Mouse (Mus musculus) heart, postnatal 10 days (tissue): ENCODE measurements at regions not wholly inside any gene's neighbourhood (a gene's known extent, or its start where the extent isn't known, plus 50 kb on each side); places are given as distances from the start of the nearest gene placed in this dataset.

Source experiments
- DNase-seq, 2 experiments: peaks; one replicate each; pipeline ENCODE4 v3.0.0; 2021
- intact Hi-C: fragments of 180-260 bp; cut with DNase I; formaldehyde crosslinking; loops from one replicate; pipeline ENCODE4 v1.15.1; 2025

DNA sequence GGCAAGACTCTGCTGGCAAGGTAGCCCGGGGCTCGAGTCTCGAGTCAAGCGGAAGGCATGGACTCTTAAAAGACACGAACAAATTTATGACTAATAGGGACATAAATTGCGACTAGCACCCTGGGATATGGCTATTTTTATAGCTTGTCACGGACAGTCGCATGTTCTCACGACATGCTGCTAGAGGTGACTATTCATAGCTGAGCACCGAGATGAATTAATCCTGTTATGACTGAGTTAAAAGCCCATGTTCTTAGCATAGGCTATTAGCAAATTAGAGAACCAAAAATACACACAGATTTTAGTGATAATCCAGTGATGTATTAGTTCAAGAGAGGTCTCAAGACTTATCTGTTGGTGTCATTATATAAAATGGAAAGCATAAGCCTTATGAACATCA, 539.2 kb downstream of the Gm19410 start:
- DNase-seq = peak in 1 of 2 experiments; percentile 12
- intact Hi-C loops = no loop called here

DNA sequence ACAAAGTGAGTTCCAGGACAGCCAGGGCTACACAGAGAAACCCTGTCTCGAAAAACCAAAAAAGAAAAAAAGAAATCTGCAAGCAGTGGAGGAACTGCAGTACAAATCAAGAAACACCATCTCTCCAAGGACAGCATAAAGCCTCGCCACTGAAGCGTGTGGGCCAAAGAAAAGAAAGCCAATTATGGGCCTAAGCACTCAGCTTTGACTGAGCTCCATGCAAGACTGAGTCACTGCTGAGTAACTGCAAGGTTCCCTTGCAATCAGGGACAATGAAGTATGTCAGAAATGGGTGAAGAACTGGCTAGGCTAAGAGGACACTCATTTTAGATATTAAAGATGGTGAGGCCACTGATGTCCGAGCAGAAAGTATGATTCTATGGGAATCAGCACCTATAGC, 540.7 kb downstream of the Gm19410 start:
- no peak for DNase-seq
- intact Hi-C loops = no loop called here

DNA sequence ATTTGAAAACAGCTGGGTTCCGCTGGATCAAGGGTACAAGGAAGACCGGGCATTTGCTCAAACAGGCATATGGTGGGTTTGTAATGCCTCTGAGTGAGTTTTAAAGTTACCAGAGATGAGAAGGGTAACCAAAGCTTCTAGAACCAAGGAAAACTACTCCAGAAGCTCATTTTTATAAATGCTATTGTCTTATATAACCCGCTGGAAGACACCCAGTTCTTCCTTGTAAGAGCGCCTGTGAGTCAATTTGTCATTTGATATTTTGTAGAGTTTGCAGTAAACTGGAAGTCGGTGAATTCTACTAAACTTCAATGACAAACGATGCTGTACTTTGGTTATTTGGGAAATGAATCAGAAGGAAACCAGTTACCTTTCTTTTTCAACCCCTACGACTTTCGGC, 541.9 kb downstream of the Gm19410 start:
- no peak for DNase-seq
- intact Hi-C loops = no loop called here

GRCm38 (mm10) chr8:36308056-36308455, 542.5 kb downstream of the Gm19410 start:
- intact Hi-C loops = no loop called here

DNA sequence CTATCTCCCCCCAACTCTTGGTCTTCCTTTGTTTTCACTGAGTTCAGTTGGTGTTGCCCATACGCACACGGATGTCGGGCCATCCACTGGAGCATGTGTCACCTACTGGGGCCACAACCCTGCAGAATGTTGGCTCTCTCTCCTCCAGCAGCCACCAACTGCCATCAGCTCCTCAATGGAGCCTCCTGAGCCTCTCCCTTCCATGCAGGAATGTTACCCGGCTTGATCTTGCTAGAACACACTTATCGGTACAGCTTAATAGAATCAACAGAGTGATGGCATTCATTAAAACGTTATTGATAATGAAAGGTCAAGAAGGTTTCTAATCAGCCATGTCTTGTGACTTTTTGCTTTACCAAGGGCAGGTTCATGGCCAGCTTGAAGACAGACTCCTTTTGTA, 543.7 kb downstream of the Gm19410 start:
- no peak for DNase-seq
- intact Hi-C loops = no loop called here

More at GRCm38 (mm10) chr8:36308056-36308455, 542.5 kb downstream of the Gm19410 start:
- no peak for DNase-seq

DNA sequence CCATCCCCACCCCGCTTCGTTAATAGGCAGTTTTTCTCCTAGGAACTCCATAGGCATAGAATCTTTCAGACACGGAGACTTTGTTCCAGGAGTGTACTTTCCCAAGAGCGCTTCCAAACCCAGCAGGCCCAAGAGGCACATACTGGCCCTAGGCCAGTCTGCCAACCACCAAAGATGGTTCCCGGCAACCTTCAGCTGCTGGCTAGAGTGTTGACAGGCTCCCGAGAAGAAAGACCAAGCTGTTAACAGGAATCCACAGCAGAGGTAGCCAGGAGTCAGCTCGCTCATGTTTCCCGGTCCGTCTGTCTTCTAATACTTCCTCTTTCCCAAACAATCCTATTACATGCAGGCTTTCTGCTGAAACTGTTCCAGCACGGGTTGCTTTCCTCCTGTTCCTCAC, 544.4 kb downstream of the Gm19410 start:
- DNase-seq = peak; percentile 77 to 80
- intact Hi-C loops = no loop called here

DNA sequence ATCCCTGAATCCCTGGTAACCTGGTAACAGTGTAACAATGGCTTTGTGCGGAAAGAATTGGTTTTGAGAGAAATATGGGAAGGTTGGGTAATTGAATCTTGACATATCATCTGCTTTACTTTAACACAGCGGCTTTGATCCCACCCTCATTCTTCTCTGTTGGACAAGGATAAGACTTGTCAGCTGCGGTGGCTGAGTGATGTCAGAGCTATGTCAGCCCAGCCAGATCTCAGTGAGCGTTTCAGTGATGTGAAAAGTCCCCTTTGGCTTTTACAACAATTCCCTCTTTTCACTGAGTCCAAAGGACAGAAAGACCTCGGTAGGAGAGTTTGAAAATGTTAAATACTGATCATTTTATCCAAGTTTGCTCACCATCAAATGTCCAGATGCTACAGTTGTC, 546.1 kb downstream of the Gm19410 start:
- no peak for DNase-seq
- intact Hi-C loops = no loop called here

DNA sequence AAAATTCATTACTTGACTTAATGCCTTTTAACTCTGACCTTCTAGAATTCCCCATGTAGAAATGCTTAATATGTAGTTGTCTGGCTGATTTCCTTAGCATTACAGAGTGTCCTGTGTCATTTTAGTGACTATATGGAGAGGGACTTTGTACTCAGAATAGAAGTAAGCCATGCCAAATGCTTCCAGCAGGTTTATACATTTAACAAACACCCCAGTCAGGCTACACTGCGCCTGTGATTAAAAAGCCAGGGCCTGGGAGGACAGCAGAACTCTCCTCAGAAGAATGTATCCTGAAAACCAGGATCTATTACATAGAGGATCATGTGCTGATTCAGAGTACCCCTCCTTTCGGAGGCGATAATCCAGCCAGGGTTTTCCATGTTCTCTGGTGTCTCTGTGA, 547.4 kb downstream of the Gm19410 start:
- intact Hi-C loops = no loop called here
- DNase-seq = no peak

DNA sequence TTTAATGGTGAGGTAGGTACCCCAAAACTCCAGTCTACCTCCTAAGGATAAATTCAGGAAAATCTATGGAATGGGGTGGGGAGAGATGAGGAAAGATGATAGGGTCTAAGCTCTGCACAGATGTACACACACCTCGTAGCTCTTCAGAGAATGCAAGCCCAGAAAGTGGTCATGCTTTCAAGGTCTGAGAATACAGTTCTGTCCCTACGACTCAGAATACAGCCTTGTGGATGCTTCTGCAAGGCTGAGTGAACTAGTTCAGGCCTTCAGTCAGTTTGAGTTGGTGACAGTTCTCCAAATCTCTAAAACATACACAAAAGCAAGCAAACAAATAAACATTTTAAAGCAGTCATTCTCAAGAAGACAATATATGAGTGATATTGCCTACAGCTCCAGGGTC, 552.8 kb downstream of the Gm19410 start:
- DNase-seq = no peak
- intact Hi-C loops = no loop called here

- no peak for DNase-seq
These were observed 553.3 kb downstream of the Gm19410 start for GRCm38 (mm10) chr8:36318884-36319283.

DNA sequence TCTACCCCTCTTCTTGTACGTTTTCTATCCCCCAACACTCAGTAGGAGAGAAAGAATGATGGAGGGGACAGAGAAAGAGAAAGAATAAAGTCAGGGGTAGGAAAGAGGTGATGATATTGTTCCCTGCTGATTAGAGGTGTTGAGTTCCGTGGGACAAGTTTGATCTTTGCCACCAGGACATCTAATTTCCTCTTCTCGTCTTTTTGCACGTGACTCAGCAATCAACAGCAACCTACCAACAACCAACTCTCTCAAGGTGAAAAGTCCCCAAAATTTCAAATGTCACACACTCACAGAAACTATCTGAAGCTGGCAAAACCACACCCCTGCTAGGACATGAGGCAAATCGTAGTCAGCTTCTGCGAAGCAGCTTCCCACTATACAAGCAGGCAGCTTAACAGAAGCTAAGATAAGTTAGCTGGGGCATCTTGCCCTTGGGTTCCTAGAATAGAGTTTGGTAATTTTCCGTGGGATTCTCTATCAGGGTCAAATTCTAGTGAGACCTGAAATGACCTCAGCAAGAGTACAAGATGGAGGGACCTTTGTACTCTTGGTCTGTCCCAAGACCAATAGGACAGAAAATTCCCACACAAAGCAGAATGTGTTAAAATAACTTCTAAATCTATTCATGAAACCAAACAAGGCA, 553.8 kb downstream of the Gm19410 start:
- intact Hi-C loops = no loop called here
- DNase-seq = no peak

More at GRCm38 (mm10) chr8:36318884-36319283, 553.3 kb downstream of the Gm19410 start:
- intact Hi-C loops = no loop called here

- no peak for DNase-seq
- intact Hi-C loops = no loop called here
These were observed 556.5 kb downstream of the Gm19410 start for GRCm38 (mm10) chr8:36322125-36322524.

GRCm38 (mm10) chr8:36322578-36322977, 557.0 kb downstream of the Gm19410 start:
- DNase-seq = no peak
- intact Hi-C loops = no loop called here

GRCm38 (mm10) chr8:36338628-36339027, 573.0 kb downstream of the Gm19410 start:
- intact Hi-C loops = no loop called here
- DNase-seq = no peak

DNA sequence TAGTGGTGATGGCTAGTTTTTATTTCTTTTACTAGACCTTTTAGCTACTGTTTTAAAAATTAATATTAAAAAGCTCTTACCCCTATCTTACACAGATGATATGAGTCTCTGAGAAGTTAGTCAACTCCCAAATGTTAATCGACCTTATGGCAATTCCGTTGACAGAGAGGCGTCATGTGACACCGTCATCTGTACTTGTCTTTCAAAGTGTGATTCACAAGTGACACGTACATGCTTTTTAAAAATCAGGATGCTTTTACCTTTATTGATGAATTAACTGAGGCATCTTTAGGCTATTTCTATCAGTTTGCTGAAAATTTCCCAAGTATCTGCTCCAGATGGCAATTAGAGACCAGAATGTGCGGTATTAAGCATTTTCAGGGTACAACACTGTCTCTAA, 573.9 kb downstream of the Gm19410 start:
- DNase-seq = no peak
- intact Hi-C loops = no loop called here

DNA sequence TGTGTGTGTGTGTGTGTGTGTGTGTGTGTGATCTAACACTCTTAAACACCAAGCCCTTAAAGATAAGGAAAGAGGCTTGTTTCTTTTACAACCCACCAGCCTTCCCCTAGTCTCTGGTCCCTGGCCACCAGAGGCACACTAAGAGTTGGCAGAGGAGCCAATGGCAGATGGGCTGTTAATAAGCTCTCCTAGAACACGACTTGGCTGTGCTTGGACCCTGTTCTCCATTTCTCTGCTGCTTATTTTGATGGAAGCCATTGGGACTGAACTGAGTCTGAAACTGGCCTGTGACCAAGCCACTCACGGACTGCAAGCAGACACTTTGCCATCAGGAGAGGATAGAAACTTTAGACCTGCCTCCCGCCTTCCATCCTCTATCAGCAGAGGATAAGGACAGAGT, 574.9 kb downstream of the Gm19410 start:
- intact Hi-C loops = no loop called here
- DNase-seq = no peak

DNA sequence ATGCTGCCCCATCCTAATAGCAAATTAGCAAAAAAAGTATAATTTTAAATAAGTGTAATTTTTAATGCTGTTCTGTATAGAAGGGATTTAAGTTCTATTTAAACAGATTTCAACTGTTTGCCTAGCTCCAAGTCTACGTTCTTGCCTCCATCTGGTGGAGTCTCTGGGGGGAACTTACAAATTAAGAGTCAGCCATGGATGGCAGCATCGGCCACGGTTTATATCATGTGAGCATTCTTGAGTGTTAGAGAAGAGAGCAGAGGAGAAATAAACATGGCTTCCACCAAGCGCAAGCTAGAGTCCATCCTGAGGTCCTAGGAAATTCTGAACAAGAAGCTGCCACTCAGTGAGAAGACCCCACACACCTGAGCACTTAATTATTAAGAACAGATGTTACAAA, 576.4 kb downstream of the Gm19410 start:
- no peak for DNase-seq
- intact Hi-C loops = no loop called here

- DNase-seq = no peak
- intact Hi-C loops = no loop called here
These were observed 577.1 kb downstream of the Gm19410 start for GRCm38 (mm10) chr8:36342650-36343049.

DNA sequence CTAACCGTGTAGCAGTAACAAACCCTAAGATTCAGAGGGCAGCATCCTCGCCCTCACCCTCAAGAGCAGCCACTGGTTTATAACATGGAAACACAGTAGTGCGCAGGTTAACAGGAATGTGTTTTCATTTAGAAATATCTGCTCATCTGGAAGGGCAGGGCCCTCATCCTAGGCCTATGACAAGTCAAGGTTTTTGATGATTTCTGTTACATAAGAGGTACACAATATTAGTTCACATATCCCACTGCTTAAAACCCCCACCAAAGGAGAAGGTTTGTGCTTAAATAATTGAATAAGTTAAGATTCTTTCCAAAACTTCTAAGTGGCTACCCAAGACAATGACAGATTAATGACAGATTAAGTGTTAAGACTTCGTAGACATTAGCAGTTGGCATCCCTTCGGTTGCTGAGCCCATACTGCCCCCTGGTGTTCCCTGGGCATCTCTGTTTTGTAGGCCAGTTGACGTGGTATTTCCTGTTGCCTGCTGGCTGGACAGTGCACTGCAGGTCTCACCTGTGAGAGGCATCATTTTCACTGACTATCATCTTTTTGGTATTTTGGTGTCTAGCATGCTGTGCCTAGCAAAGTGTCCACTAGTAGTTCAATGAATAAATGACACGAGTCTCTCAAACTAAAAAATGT, 581.2 kb downstream of the Gm19410 start:
- intact Hi-C loops = loop anchor here (1.0 to 5.0 kb wide), 3 partner anchors 145 to 620 kb away; no protein-coding TSS in a partner anchor
- DNase-seq = peak; percentile 86 to 92

DNA sequence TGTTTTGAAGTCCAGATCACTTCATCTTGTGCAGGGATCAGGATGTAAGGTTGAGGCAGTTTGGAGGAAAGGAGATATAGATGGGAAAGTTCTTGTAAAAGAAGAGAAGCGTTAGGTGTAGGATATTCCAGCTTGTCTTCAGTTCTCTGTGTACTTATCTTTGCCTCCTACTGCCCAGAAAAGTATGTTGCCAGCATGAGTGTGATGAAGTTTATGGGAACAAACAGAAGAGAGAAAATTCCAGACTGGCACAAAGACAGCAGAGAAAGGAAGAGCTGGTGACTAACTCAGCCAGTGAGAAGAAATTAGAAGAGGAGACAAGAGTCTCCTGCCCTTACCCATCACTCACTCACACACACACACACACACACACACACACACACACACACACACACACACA, 582.5 kb downstream of the Gm19410 start:
- no peak for DNase-seq
- intact Hi-C loops = loop anchor here (5.0 kb wide), 1 partner anchor 486 kb away; no protein-coding TSS in a partner anchor

GRCm38 (mm10) chr8:36354926-36355325, 589.3 kb downstream of the Gm19410 start:
- no peak for DNase-seq
- intact Hi-C loops = no loop called here

- DNase-seq = no peak
- intact Hi-C loops = no loop called here
These were observed 593.4 kb downstream of the Gm19410 start for GRCm38 (mm10) chr8:36358998-36359397.
